Mouse (Mus musculus) ES-Bruce4 (cell line): ENCODE data around the gene Fez1. TPM values are rescaled to one million over a fixed set of nuclear protein-coding genes. Genes with fewer than 3 reads are reported as not detected.

Source experiments
- H3K27ac ChIP-seq: 2 replicates; pipeline ENCODE4 v1.5.1; 2012; ENCODE audit warnings: low read length, inconsistent platforms; ENCODE audit not compliant: insufficient read depth
- H3K27me3 ChIP-seq: 2 replicates; pipeline ENCODE4 v1.6.1; 2012; ENCODE audit warnings: mild to moderate bottlenecking, low read length, inconsistent platforms; ENCODE audit not compliant: control insufficient read depth, poor library complexity, insufficient read depth, severe bottlenecking
- H3K36me3 ChIP-seq: 2 replicates; pipeline ENCODE4 v1.6.1; 2012; ENCODE audit warnings: inconsistent platforms, mild to moderate bottlenecking, low read length, moderate library complexity; ENCODE audit not compliant: control insufficient read depth, poor library complexity, insufficient read depth, severe bottlenecking
- H3K4me1 ChIP-seq: one replicate; pipeline ENCODE4 v1.8.1; 2011; ENCODE audit warnings: low read length; ENCODE audit not compliant: control insufficient read depth, insufficient read depth
- H3K4me3 ChIP-seq: 2 replicates; pipeline ENCODE4 v1.5.1; 2011; ENCODE audit warnings: low read depth, mild to moderate bottlenecking, low read length
- H3K9ac ChIP-seq: 2 replicates; pipeline ENCODE4 v1.6.1; 2012; ENCODE audit warnings: low read depth, mild to moderate bottlenecking, inconsistent platforms; ENCODE audit not compliant: poor library complexity, severe bottlenecking
- H3K9me3 ChIP-seq: replicated peaks from 2 replicates; pipeline ENCODE4 v1.6.1; 2012; ENCODE audit warnings: mild to moderate bottlenecking, low read length, inconsistent platforms; ENCODE audit not compliant: control insufficient read depth, poor library complexity, insufficient read depth, severe bottlenecking
- CTCF ChIP-seq: IDR thresholded peaks from one replicate; pipeline ENCODE4 v1.8.1; 2011; ENCODE audit warnings: low read depth, low read length
- EP300 ChIP-seq: IDR thresholded peaks from 2 replicates; pipeline ENCODE4 v1.6.1; 2011; ENCODE audit warnings: low read depth, low read length; ENCODE audit not compliant: insufficient read depth
- POLR2A ChIP-seq: IDR thresholded peaks from one replicate; pipeline ENCODE4 v1.8.1; 2011; ENCODE audit warnings: low read length; ENCODE audit not compliant: insufficient read depth
- polyA plus RNA-seq: library from polyadenylated mRNA; stranded (reverse); fragments of >200 nt; gene quantifications from 2 replicates; pipeline ENCODE4 v1.2.4, GENCODE M21; 2011; ENCODE audit warnings: low read depth; ENCODE audit not compliant: missing spikeins, insufficient read depth, insufficient read length

Gene Fez1
- polyA plus RNA-seq, 1 experiment = 2.4 TPM

DNA sequence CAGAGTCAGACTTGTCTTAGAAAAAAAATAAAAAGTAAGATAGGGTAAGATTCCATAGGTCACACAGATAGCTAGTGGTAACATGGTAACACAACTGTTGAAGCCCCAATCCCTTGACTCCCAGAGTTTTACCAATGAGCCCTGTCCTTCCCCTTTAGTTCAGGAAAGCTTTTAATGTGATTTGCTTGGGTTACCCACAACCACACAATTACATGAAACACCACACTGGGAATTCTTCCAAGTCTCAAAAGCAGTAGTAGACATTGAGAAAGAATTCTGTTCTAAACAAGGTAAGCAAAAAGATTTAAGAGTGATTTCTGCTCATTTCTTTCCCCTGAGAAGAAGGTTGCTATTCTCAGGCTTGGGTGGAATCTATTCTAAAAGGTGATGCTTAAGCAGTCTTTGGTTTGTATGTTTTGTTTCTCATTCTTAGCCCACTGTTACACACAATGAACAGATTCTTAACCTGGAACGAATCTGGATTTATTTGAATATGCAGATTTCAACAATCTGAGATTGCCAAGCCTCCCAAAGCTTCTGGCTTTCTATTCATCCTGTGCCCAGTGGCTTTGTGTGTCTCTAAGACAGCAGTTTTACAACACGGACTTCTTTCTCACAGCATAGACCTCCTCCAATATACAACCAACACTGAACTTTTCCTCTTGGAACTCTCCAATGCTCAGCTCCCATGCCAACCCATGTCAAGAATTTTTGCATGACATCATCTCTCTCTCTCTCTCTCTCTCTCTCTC lies 5.1 kb downstream of the Fez1 start:
- H3K36me3 ChIP-seq = no peaks in the 10 kb centered on the region
- no peaks in the 10 kb centered on the region for H3K27me3 ChIP-seq
- TF ChIP-seq POLR2A = no peak
- TF ChIP-seq CTCF = no peak
- no peak for TF ChIP-seq EP300
- H3K9ac ChIP-seq = no peak overlapping the region
- H3K27ac ChIP-seq = no peak overlapping the region
- no peak overlapping the region for H3K4me3 ChIP-seq
- no peaks in the 10 kb centered on the region for H3K9me3 ChIP-seq
- no peaks in the 10 kb centered on the region for H3K4me1 ChIP-seq

DNA sequence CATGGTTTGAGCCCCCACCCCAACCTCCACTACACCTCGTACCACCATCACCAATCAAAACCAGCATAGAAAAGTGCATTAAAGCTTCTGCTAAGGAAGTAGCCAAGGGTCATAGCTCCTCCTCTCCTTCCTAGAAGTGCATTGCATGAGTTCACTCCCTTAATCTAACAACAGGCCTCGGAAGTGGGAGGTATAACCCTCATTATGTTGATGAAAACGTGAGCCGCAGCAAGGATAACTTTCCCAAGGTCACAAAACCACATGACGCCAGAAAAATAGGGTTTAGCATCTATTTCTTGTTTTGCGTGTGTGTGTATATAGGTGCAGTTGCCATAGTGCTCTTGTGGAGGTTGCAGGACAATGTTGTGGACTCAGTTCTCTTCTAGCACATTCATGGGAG lies 9.7 kb downstream of the Fez1 start:
- TF ChIP-seq POLR2A (no peak), CTCF (no peak), EP300 (no peak)
- H3K36me3 ChIP-seq = no peaks in the 10 kb centered on the region
- H3K9me3 ChIP-seq = no peaks in the 10 kb centered on the region
- H3K27me3 ChIP-seq = no peaks in the 10 kb centered on the region
- no peak overlapping the region for H3K27ac ChIP-seq
- no peak overlapping the region for H3K4me3 ChIP-seq
- H3K4me1 ChIP-seq = no peaks in the 10 kb centered on the region
- H3K9ac ChIP-seq = no peak overlapping the region

DNA sequence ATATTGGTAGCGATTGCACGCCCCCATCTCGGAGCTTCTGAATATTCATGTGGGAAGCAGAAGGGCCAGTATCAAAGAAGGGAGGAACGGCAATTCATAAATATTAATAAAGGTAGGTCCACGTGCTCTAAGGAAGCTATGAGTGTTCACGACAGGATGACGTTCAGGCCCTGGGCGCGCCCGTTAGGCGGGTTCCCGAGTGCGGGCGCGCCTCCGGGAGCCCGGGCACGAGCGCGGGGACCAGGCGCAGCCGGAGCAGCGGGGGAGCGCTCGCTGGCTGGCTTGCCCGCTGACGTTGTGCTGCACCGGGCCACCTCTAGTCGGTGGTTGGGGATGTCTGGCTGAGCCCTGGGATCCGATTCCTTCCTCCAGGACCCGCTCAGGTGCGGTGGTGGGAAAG lies 10.9 kb downstream of the Fez1 start:
- no peak overlapping the region for H3K27ac ChIP-seq

DNA sequence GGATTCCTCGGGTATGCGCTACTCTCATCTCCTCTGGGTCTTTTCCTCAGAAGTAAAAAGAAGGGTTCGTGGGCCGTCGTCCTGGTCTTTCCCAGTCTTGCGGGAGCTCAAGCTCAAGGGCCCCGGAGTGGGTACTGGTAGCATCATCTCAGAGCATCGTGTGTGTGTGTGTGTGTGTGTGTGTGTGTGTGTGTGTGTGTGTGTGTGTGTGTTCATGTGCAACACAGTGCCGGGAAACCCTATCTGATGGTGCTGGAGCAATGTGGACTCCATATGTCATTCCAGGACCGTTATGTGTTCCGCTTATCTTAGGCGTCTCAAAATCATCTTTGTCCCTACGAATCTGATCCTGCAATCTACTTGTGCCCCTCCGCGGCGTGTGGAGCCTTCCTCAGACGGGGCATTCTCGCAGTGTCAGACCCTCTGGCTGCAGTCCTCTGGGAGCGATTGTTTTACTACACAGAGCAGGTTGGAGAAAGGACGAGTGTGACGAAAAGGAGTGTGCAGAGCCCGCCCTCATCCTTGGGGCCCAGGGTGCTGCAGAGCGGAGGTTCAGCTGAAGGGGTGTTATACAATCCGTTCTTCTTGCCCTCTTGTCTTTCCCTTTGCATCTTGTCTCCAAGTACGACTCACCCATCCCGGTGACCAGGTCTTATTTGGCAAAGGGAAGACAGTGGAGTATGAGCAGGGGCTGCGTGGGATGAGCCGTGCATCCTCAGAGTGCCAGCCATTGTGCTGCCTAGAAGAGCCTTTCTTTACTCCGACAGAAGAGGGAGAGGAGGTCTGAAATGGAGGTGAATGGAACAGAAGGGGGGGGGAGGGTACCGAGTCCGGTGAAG lies 11.6 kb downstream of the Fez1 start:
- no peaks in the 10 kb centered on the region for H3K9me3 ChIP-seq
- H3K36me3 ChIP-seq = no peaks in the 10 kb centered on the region
- no peaks in the 10 kb centered on the region for H3K27me3 ChIP-seq
- H3K9ac ChIP-seq = peak overlapping the region; percentile 75
- H3K4me1 ChIP-seq = no peaks in the 10 kb centered on the region
- TF ChIP-seq CTCF (no peak), EP300 (no peak), POLR2A (no peak)
- peak overlapping the region; percentile 76 for H3K4me3 ChIP-seq
- no peak overlapping the region for H3K27ac ChIP-seq

More for the DNA sequence above, 10.9 kb downstream of the Fez1 start:
- no peaks in the 10 kb centered on the region for H3K27me3 ChIP-seq
- TF ChIP-seq EP300 = no peak
- no peak for TF ChIP-seq POLR2A
- TF ChIP-seq CTCF = no peak
- H3K4me1 ChIP-seq = no peaks in the 10 kb centered on the region
- H3K9me3 ChIP-seq = no peaks in the 10 kb centered on the region
- no peaks in the 10 kb centered on the region for H3K36me3 ChIP-seq
- H3K4me3 ChIP-seq = peak overlapping the region; percentile 76
- H3K9ac ChIP-seq = peak overlapping the region; percentile 75

DNA sequence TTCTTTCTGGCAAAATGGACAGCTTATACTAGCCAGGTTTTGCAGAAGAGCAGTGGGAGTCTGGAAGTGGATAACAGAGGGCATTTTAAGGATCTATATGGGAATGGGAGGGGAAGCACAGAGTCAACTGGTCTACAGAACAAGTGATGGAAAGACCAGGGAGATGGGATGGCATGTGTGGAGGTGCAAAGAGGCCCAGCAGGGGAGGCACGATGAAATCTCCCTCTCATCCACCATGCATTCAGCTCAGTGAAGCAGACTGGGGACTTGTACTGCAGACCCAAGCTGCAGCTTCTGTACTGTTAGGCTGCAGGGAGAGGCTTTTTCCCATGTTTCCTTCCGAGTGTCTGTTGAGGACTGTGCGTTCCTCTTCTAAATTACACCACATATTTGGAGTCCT lies 12.2 kb downstream of the Fez1 start:
- Histone ChIP-seq H3K9ac (no peak overlapping the region), H3K27ac (no peak overlapping the region)

DNA sequence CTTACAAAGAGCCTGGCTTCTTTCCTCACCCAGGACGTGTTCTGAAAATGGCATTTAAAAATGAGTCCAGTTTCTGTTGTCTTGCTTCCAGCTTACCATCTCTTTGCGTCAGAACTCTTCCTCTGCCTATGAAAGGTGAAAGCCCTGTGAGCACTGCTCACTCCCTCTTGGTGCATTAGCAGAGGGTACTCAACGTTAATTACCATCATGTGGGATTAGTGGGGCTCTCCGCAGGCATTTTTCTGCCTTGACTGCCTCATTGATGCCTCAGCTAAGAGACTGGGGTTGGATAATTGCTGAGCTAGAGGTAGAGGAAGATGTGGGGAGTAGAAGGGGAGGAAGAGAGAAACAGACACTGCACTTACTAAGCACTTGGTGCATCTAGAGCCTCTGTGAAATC lies 24.7 kb downstream of the Fez1 start:
- Histone ChIP-seq H3K36me3 (no peaks in the 10 kb centered on the region), H3K9ac (no peak overlapping the region), H3K4me3 (no peak overlapping the region), H3K27ac (no peak overlapping the region), H3K27me3 (no peaks in the 10 kb centered on the region), H3K4me1 (no peaks in the 10 kb centered on the region), H3K9me3 (no peaks in the 10 kb centered on the region)
- TF ChIP-seq POLR2A (no peak), CTCF (no peak), EP300 (no peak)

More for the DNA sequence above, 12.2 kb downstream of the Fez1 start:
- no peaks in the 10 kb centered on the region for H3K27me3 ChIP-seq
- no peaks in the 10 kb centered on the region for H3K36me3 ChIP-seq
- TF ChIP-seq POLR2A (no peak), EP300 (no peak), CTCF (no peak)
- no peaks in the 10 kb centered on the region for H3K4me1 ChIP-seq
- H3K9me3 ChIP-seq = no peaks in the 10 kb centered on the region
- no peak overlapping the region for H3K4me3 ChIP-seq
